7 mouse cellular contexts compared by ENCODE assay signal in genomic region chr11:119942727-119943427, GRCm38 (mm10). TPM values are rescaled to one million over a fixed set of nuclear protein-coding genes. Genes with fewer than 3 reads are reported as not detected.
DNase-seq lines count a peak whose midpoint lies in the region; ATAC-seq lines count a peak whose summit lies in the region.

Gene Baiap2 (plus strand): TSS chr11:119942763.

- H3K4me3 ChIP-seq in intestine, embryonic 15.5 days (replicated peaks): peak within 1 kb of the TSS; percentile 74
- H3K4me3 ChIP-seq in midbrain, embryonic 10.5 days: peak within 1 kb of the TSS; percentile 85

- no peaks in the 10 kb centered on the region for H3K36me3 ChIP-seq in intestine, embryonic 15.5 days
- no peaks in the 10 kb centered on the region for H3K36me3 ChIP-seq in midbrain, embryonic 10.5 days

- H3K27ac ChIP-seq in intestine, embryonic 15.5 days: peak within 1 kb of the TSS; percentile 85
- H3K27ac ChIP-seq in midbrain, embryonic 10.5 days (replicated peaks): peak within 1 kb of the TSS; percentile 86

- peak within 1 kb of the TSS; percentile 90 for H3K4me2 ChIP-seq in intestine, embryonic 15.5 days (replicated peaks)

- peak within 1 kb of the TSS; percentile 73 for H3K9ac ChIP-seq in intestine, embryonic 15.5 days

- WGBS in intestine, embryonic 15.5 days: under 1% methylated on average over 75 of the region's 79 CpGs
- under 1% methylated on average over 79 of the region's 79 CpGs for WGBS in midbrain, embryonic 10.5 days

- DNase-seq in adrenal gland, adult 18-20 months (ENCODE audit: low spot score in 2 of 2): peak; percentile 98 to 99
- peak; percentile 99 for DNase-seq in embryo, embryonic 11 days
- DNase-seq in gastrocnemius, postnatal 36 days: peak; percentile 95 to 99
- DNase-seq in left cerebral cortex, postnatal 25 days (ENCODE audit: low spot score in 2 of 2): peak; percentile 97 to 99
- peak; percentile 99 for DNase-seq in midbrain, embryonic 10.5 days (ENCODE audit: low spot score)
- DNase-seq in right cerebral cortex, postnatal 4 days: peak; percentile 99

- ATAC-seq in intestine, embryonic 15.5 days: peak; percentile 95

- no peaks in the 10 kb centered on the region for H3K27me3 ChIP-seq in intestine, embryonic 15.5 days (replicated peaks)
- H3K27me3 ChIP-seq in midbrain, embryonic 10.5 days (ENCODE audit: low read depth, poor library complexity, severe bottlenecking): peaks cover 62% of the 10 kb centered on the region

- no peaks in the 10 kb centered on the region for H3K9me3 ChIP-seq in intestine, embryonic 15.5 days
- no peaks in the 10 kb centered on the region for H3K9me3 ChIP-seq in midbrain, embryonic 10.5 days (replicated peaks)

- peaks cover 60% of the 10 kb centered on the region for H3K4me1 ChIP-seq in intestine, embryonic 15.5 days (replicated peaks)
- peaks cover 65% of the 10 kb centered on the region for H3K4me1 ChIP-seq in midbrain, embryonic 10.5 days

- intact Hi-C loops in gastrocnemius, postnatal 36 days (cut with DNase I): loop anchor here (10.0 kb wide), 1 partner anchor 352 kb away; no protein-coding TSS in a partner anchor
- intact Hi-C loops in left cerebral cortex, postnatal 25 days (cut with DNase I): loop anchor here (2.0 kb wide), 2 partner anchors 18 to 48 kb away; no protein-coding TSS in a partner anchor

RNA-seq across cellular contexts. Expression of gene Baiap2, which starts in this region (rescaled TPM):
- 10 to 100 TPM; 16.5 to 31.7 TPM for total RNA-seq in adrenal gland, adult 18-20 months (2021)
- total RNA-seq in gastrocnemius, postnatal 36 days (2021): 1 to 10 TPM; 1.8 to 2.6 TPM
- 12.0 and 13.1 TPM in 2 replicates for polyA plus RNA-seq in intestine, embryonic 15.5 days (2015; fragmentation: Nextera tagmentation; extraction: Ambion mirVana)
- 100 to 1,000 TPM; 259 to 273 TPM for total RNA-seq in left cerebral cortex, postnatal 25 days (2021)
- 9.4 and 11.3 TPM in 2 replicates for polyA plus RNA-seq in midbrain, embryonic 10.5 days (2016; fragmentation: Nextera tagmentation; extraction: Ambion mirVana)

Comparison
In these comparisons a context has a peak if more than half of its experiments do, and no peak if none do; other contexts are left out.
1. Peak in every context shown above with its lines: DNase-seq, ATAC-seq, H3K4me3 ChIP-seq and H3K27ac ChIP-seq.
2. RNA of gene Baiap2 (total RNA-seq): 259 to 273 TPM in left cerebral cortex, postnatal 25 days; 16.5 to 31.7 TPM in adrenal gland, adult 18-20 months and 1.8 to 2.6 TPM in gastrocnemius, postnatal 36 days; every median in the first group is over 4 times any median in the second.